ENCODE assay signal across 13 mouse cellular contexts in genomic region chr13:102669522-102670256, GRCm38 (mm10). TPM values are rescaled to one million over a fixed set of nuclear protein-coding genes. Genes with fewer than 3 reads are reported as not detected.
DNase-seq lines count a peak whose midpoint lies in the region; ATAC-seq and TF ChIP-seq lines count a peak whose summit lies in the region.
"Had no signal": no experiment of that assay in that cellular context is flagged by ENCODE, and none has a peak within 500 bp of the region (broad histone marks: within the 10 kb centered on the region; RNA-seq: fewer than 3 reads in every experiment).

No protein-coding gene starts in this region.

- H3K79me2 ChIP-seq in liver, adult 2 months (ENCODE audit: control insufficient read depth, insufficient read depth, low read length) = no peaks in the 10 kb centered on the region

- TF ChIP-seq CTCF in liver, adult 2 months (IDR thresholded peaks at IDR 0.05; ENCODE audit: low read depth, low read length) = no peak
- TF ChIP-seq CTCF in cerebellum, adult 2 months (IDR thresholded peaks at IDR 0.05; ENCODE audit: borderline replicate concordance, insufficient read depth, low read depth, low read length) = no peak

- no peaks in the 10 kb centered on the region for H3K9me3 ChIP-seq in liver, embryonic 11.5 days (ENCODE audit: control insufficient read depth, low read length)

- H3K27me3 ChIP-seq in liver, adult 2 months (ENCODE audit: control insufficient read depth, insufficient read depth, low read length) = no peaks in the 10 kb centered on the region
- no peaks in the 10 kb centered on the region for H3K27me3 ChIP-seq in liver, embryonic 11.5 days (replicated peaks; ENCODE audit: control insufficient read depth, insufficient read depth, low read length)
- no peaks in the 10 kb centered on the region for H3K27me3 ChIP-seq in cerebellum, adult 2 months (ENCODE audit: control insufficient read depth, insufficient read depth, low read length)

- H3K27ac ChIP-seq in liver, adult 2 months (replicated peaks; ENCODE audit: insufficient read depth, low read depth, low read length) = no peak overlapping the region
- H3K27ac ChIP-seq in liver, embryonic 11.5 days (ENCODE audit: low read depth, low read length) = no peak overlapping the region
- H3K27ac ChIP-seq in cerebellum, adult 2 months (ENCODE audit: insufficient read depth, low read length) = no peak overlapping the region

- no peak overlapping the region for H3K4me3 ChIP-seq in liver, adult 2 months (ENCODE audit: insufficient read depth, low read depth, low read length)
- no peak overlapping the region for H3K4me3 ChIP-seq in liver, embryonic 11.5 days (ENCODE audit: low read depth, low read length)
- no peak overlapping the region for H3K4me3 ChIP-seq in cerebellum, adult 2 months (replicated peaks; ENCODE audit: insufficient read depth, low read depth, low read length)
- H3K4me3 ChIP-seq: erythroblast, embryonic 14.5 days had no signal

- intact Hi-C loops in left cerebral cortex, postnatal 25 days (cut with DNase I) = no loop called here

- no peak for ATAC-seq in liver, embryonic 11.5 days (replicated peaks; ENCODE audit: low FRiP score)
- ATAC-seq in inflammation-experienced regulatory T-cells, adult 6 months = no peak
- ATAC-seq: intestine, embryonic 16.5 days had no signal

- H3K9ac ChIP-seq in liver, adult 2 months (ENCODE audit: low read depth, low read length) = no peak overlapping the region
- H3K9ac ChIP-seq in liver, embryonic 11.5 days (ENCODE audit: low read depth, low read length) = no peak overlapping the region

- H3K36me3 ChIP-seq in liver, adult 2 months (ENCODE audit: control insufficient read depth, insufficient read depth, low read length) = no peaks in the 10 kb centered on the region
- H3K36me3 ChIP-seq in liver, embryonic 11.5 days (ENCODE audit: control insufficient read depth, insufficient read depth, low read length) = no peaks in the 10 kb centered on the region

- 47% methylated on average over 14 of the region's 14 CpGs for WGBS in liver, adult 2 months
- 52% methylated on average over 14 of the region's 14 CpGs for WGBS in liver, embryonic 11.5 days
- 47% methylated on average over 14 of the region's 14 CpGs for WGBS in cerebellum, adult 2 months

- H3K4me2 ChIP-seq in liver, embryonic 11.5 days = no peak overlapping the region

- no peak for TF ChIP-seq POLR2A in liver, adult 2 months (IDR thresholded peaks at IDR 0.05; ENCODE audit: extremely low read depth, insufficient read depth, low read length)
- TF ChIP-seq POLR2A in cerebellum, adult 2 months (IDR thresholded peaks at IDR 0.05; ENCODE audit: borderline replicate concordance, insufficient read depth, low read length) = no peak

- DNase-seq in liver, adult 2 months (ENCODE audit: extremely low read depth, low read depth, low spot score) = peak; percentile 27
- DNase-seq in liver, embryonic 11.5 days (ENCODE audit: low spot score) = no peak
- peak; percentile 14 for DNase-seq in R1 (ENCODE audit: low read depth, low spot score)
- DNase-seq in fat pad, adult 2 months (ENCODE audit: extremely low read depth, low read depth, low spot score) = peak; percentile 45
- DNase-seq in kidney, postnatal 36 days = peak; percentile 62 to 69
- no peak for DNase-seq in left cerebral cortex, postnatal 25 days (ENCODE audit: low spot score in 2 of 2)
- DNase-seq in cerebellum, adult 2 months = no peak
- DNase-seq: cerebellum, adult 9-11 months; heart, postnatal 4 days; layer of hippocampus, postnatal 36 days had no signal

- H3K4me1 ChIP-seq in liver, adult 2 months (ENCODE audit: control insufficient read depth, insufficient read depth, low read length) = no peaks in the 10 kb centered on the region
- H3K4me1 ChIP-seq in liver, embryonic 11.5 days (replicated peaks; ENCODE audit: control insufficient read depth, insufficient read depth, low read length) = peaks cover 13% of the 10 kb centered on the region; the same call in 1 of the 2 replicates
- no peaks in the 10 kb centered on the region for H3K4me1 ChIP-seq in cerebellum, adult 2 months (ENCODE audit: control insufficient read depth, insufficient read depth, low read length)

RNA-seq across cellular contexts. Expression of gene Cd180, which starts 23.7 kb away (rescaled TPM):
- total RNA-seq in liver, adult 2 months (2014; rRNA removed) = 1.6 and 2.6 TPM in 2 replicates
- 1.1 and 2.1 TPM in 2 replicates for polyA plus RNA-seq in liver, adult 2 months (2012; rRNA removed)
- 0.68 and 1.7 TPM in 2 replicates for polyA plus RNA-seq in liver, embryonic 11.5 days (2014; fragmentation: Nextera tagmentation; extraction: Ambion mirVana)
- 1 to 10 TPM; 2.2 to 2.8 TPM for total RNA-seq in left cerebral cortex, postnatal 25 days (2021)
- 0.60 and 0.65 TPM in 2 replicates for polyA plus RNA-seq in cerebellum, adult 2 months (2012; rRNA removed)
- under 1 TPM in 2 of 3 experiments, not detected in 1; 0.21 to 0.99 TPM for polyA plus RNA-seq in inflammation-experienced regulatory T-cells, adult 6 months (2017; shearing (Covaris generic))
- polyA plus RNA-seq: erythroblast, embryonic 14.5 days had no signal

Comparison
In these comparisons a context has a peak if more than half of its experiments do, and no peak if none do; other contexts are left out.
1. DNase-seq: peak in liver, adult 2 months (single experiment), R1 (single experiment), fat pad, adult 2 months (single experiment) and kidney, postnatal 36 days (2 of 2); none in liver, embryonic 11.5 days (single experiment), left cerebral cortex, postnatal 25 days (0 of 2) and cerebellum, adult 2 months (0 of 2).